Mouse (Mus musculus) retina, embryonic 14.5 days (tissue): ENCODE data around the gene Trip10.
"Not testable (repeated sequence)": the region's sequence is repeated elsewhere in the genome, so short reads cannot be mapped to it uniquely, and the experiment has no call there.

Source experiments
- DNase-seq: peaks from one replicate; pipeline ENCODE4 v3.0.0-alpha.2; 2015; ENCODE audit warnings: low spot score

The Trip10 gene

DNA sequence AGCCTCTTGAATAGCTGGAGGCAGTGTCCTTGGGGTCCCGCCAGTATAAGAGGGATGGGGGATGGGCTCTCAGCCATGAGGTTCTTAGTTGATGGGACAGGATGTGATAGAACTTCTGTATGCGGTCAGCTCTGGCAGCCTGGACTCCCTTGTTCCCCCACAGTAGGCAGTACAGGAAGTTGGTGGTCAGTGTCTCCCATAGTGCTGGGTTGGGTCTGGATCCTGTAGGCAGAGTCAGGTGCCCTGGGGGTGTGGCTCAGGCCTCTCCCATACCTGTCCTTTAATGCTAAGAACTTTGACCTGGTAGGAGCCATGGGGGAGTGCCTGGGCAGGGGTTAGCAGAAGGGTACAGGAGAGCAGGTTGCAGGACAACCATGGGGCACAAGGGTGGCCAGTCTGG lies 14.9 kb downstream of the Trip10 start:
- DNase-seq: no peak

DNA sequence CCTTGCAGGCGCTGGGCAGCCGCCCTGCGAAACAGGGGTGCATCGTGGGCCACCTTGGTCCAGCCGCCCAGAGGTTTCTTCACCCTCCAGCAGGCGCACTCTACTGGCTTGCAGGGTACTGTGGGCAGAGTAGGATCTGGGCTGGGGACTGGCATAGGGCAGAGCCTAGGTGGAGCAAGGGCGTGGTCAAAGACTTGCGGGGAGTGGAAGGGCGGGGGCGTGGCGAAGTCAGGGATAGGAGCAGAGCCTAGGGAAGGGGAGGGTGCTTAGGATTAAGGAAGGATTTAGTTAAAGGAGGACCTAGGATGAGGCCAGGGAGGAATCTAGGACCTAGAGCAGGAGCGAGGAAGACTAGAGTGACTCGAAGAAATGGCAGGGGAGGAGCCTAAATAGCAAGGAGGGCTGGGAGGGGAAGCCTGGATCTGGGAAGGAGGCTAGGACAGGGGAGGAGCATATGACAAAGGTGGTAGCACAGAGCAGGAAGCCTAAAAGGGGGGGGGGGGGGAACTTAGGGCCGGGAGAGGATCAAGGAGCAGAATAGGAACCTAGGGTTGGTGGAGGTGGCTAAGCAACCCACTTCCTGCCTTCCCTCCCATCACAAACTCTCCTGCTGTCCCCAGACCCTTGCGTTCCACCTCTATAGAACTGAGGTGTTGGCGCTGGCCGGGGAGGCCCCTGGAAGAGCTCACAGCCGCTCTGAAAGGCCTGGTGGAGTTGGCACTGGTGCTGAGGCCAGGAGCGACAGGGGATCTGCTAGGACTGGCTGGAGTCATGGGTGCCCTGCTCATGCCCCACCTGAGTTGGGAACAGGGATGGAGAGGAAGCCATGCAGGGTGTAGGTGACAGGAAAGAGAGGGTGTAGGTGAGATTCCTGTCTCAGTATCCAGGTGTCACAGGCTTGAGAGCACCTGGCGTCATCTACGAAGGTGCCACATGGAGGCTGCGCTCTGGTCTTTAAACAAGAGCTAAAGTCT lies 16.0 kb downstream of the Trip10 start:
- peak; percentile 22 for DNase-seq

DNA sequence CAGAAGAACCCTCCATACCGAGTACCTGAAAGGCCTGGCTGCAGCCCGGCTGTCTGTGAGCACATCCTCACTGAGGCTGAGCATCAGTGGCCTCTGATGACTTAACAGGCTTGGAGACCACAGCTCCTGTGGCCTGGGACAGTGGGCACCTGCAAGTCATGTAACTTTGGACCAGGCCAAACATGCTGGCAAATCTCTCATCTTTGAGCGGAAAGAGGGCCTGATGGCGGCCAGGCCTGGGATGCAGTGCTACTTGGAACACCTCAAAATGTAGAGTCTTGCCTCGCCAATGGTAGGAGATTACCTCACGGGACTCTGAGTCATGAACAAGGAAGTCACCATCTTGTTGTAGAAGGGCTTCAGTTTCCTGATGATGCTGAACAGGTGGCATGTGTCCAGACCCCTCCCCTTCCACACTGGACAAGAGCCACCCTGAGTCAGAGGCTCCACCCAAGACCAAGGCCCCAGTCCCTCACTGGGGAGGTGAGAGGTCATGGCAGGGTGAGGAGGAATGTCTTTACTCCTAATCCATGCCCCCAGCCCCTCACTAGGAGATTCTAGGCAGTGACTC lies 18.4 kb downstream of the Trip10 start:
- DNase-seq: no peak

DNA sequence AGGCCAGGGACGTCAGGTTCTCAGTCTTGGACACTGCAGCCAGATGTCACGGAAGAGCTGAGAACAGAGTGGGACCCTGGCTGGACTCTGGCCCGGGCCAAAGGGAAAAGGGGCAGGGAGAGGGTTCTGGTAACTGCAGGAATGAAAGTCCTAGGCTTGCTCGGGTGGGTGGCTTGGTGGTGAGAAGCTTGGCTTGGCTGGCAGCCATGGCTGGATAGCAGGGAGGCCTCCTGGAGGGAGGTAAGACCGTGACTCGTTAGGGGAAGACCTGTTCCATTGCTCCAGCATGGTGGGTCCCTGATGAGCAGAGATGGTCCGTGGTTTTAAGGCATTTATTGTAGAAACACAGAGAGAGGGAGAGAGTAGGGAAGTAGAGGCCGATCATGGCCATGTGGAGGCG lies 22.0 kb downstream of the Trip10 start:
- no peak for DNase-seq

DNA sequence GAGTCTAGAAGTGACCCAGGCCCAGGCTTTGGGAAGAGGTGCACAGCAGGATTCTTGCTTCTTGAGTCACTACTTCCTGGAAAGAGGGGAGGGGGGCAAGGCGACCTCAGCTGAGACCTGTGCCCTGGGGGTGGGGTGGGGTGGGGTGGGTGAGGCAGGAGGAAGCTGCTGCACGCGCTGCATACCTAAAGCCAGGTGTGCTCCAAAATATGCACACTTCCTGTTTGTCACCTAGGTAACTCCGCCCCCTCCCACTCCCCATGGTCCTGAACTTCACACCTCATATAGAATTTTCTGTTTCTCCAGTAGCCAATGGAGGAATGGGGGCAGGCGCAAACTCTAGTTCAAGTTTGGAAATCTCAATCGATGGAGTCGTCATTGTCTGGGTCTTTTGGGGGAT lies 24.6 kb downstream of the Trip10 start:
- DNase-seq: no peak

DNA sequence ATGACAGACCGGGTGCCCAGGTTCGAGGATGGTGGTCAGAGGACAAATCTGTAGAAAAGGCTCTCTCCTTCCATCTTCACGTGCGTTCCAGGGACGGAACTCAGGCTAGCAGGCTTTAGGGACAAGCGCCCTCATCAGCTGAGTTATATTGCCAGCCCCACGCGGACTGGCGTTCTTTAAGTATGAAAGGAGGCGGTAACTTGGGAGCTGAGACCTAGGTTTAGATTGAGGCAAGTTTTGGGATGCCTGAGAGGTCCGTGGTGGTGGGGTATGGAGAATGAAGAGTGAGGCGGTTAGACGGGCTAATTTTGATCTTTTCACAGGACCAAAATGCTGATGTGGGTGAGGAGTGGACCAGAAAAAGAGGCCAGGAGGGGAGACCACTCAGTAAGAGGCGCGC lies 25.4 kb downstream of the Trip10 start:
- DNase-seq: peak; percentile 21

DNA sequence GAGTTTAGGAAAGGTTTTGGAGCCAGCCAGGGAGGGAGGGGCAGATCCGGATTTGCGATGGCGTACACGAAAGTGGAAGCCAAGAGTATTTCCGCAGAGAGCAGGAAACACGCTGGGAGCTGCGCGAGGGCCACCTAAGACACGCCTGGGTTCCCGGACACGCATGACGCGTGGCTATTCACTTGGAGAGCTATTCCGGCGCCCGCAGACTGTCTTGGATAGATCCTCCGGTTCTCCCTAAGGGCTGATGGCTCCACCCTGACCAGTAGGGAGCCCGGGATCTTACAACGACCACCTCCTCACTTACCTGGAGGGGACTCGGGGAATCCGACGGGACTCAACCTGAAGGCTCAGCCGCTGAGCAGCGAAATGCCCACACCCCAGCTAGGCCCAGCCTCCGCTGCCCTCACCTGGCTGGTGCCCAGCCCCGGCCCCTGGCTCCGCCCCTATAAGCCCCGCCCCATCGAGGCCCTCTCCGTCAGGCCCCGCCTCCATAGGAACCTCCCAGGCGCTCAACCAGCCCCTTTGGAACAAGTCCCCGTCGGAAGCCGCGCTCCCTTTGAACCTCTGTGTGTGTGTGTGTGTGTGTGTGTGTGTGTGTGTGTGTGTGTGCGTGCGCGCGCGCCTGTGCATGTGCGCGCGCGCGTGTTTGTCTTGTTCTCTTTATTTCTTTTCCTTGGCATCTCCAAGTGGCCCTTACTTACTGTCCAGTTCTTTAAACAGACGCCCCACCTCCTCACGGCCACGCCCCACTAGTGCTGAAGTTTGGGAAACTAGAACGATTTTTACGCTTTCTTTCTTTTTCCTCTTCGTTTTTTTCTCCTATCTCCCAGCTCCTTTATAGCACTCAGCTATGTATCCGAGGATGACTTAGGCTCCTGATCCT lies 26.1 kb downstream of the Trip10 start:
- peak; percentile 72 for DNase-seq

DNA sequence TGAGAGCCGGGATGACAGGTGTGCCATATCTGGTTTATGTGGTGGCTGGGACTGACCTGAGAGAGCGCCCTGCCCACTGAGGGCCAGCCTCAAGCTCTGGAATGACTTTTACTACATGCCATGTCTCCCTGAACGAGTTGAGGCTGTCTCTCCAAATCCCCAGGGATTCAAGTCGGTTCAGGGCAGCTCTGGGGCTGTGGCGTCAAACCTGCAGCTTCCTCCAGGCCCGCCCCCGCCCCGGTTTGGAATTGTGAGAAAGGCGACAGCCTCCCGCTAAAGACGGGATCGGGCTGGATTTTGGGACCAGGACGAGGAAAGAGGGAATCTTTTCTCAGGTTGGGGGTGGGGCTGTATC lies 26.7 kb downstream of the Trip10 start:
- DNase-seq: peak; percentile 30

DNA sequence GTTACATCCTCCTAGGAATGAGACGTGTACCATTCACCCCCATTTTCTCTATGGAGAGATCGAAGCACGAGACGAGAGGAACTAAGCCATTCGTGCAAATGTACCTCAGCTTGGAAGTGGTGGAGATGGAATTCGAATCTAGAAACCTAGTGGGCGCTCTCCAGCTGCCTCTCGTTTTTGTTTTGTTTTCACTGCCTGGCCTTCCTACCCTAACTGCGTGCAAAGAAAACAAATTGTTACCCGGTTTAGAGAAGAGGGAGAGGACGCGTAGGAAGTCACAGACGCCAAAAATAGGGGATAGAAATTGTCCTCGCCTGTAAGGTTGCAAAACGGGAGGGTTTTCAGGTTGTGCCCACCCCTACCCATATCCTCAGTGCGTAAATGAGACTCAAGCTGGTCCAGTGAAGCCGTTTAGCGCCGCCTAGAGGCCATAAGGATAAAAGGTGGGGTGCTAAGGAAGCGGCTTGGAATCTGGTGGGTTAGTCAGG lies 27.4 kb downstream of the Trip10 start:
- DNase-seq: peak; percentile 93

DNA sequence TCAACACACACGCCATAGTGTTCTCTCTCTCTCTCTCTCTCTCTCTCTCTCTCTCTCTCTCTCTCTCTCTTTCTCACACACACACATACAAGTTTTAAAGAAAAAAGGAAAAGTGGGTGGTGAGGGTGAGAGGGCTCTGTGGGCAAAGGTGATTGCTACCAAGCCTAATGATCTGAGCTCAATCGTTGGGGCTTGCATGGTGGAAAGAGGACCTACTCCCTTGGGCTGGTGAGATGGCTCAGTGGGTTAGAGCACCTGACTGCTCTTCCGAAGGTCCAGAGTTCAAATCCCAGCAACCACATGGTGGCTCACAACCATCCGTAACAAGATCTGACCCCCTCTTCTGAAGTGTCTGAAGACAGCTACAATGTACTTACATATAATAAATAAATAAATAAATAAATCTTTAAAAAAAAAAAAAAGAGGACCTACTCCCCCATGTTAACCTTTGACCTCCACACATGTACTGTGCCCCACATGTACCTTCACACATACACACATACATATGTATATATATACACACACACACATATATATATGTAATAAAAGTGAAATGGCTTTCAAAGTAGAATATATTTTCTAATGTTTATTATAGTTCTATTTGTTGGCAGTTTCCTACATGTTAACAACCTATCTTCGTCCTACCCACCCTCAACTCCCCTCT lies 28.5 kb downstream of the Trip10 start:
- not testable (repeated sequence) for DNase-seq

DNA sequence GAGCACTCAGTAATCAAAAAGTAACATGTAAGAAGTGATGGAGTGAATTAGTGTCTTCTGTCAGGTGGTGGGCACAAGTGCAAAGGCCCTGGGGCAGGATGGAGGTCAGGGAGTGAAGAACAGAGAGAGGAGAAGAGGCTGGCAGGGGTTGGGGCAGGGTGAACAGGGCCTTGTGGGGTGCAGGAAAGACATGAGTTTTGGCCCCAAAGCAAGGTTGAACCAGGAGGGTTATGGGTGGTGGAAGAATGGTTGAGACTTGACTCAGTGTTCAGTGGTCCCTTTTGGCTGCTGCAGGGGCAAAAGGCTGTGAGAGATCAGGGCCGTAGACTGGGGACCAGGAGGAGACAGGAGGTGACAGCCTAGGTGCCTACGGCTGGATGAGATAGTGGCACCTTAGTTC lies 29.3 kb downstream of the Trip10 start:
- no peak for DNase-seq

DNA sequence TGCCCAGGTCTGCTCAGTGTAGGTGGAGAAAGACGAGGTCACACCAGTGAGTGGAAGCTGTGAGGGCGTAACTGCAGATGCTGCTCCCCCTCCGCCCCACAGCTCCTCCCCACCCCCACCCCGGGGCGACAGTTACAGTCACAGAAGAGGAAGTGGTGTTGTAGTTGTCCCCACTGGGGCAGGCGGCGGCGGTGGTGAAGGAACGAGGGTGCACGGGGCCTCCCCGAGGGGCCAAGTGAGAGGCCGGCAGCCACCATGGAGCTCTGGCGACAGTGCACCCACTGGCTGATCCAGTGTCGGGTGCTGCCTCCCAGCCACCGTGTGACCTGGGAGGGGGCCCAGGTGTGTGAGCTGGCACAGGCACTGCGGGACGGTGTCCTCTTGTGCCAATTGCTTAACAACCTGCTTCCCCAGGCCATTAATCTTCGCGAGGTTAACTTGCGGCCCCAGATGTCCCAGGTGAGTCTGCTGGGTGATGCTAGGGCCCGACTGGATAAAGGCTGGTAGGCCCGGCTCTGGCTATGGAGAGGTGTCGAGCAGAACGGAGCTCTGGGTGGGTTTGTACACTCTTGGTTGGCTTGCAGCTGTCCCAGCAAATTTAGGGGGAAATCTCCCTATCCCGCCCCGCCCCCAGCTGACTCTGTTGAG lies 29.8 kb downstream of the Trip10 start, which contains the start of gene Vav1:
Vav1 (plus strand) TSS at position 158 of the 648 bp plus-strand sequence.
- DNase-seq: no peak

DNA sequence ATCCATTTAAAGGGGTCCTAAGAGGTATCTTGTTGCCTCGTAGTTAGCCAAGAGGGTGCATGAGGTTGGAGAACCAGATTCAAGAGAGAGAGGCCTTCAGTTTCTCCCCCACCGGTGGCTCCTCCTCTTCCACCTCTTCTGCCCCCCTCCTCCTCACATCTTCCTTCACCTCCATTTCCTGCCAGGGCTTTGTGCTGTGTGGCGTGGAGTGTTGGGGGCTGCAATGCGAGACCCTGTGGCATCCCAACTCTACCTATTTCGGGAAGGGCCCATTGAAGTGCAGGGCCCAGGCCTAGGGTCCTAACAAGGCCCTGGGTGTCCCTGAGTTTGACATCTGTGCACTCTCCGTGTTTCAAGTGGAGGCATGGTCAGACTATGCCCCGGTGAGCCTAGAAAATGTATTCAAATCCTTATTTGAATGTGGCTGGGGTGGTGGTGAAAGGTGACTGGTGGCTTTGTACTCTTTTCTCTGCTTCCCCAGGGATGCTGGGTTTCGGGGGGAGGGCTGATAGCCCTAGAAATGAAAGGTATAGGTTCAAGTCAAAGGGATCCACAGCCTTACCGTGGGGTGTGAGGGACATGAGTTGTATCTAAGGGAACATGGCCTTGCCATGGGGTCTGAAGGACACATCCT lies 30.5 kb downstream of the Trip10 start:
- DNase-seq: no peak

DNA sequence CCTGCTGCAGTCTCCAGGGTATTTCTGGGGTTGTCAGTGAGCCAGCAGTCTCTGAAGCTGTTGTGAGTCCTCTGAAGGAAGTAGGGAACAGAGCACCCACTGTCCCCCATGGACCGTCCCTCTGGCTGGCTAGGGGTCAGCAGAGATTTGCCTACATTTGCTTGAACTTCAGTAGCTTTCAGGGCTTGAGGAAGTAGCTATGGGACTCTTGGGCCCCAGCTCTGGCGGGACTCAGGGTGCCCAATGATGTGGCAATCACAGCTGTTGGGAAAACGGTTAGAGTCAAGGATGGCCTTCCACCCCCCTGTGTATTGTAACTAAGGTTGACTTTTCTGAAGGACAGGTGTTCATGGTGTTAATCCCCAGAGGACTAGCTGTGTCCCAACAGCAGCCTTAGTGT lies 31.2 kb downstream of the Trip10 start:
- DNase-seq: no peak

DNA sequence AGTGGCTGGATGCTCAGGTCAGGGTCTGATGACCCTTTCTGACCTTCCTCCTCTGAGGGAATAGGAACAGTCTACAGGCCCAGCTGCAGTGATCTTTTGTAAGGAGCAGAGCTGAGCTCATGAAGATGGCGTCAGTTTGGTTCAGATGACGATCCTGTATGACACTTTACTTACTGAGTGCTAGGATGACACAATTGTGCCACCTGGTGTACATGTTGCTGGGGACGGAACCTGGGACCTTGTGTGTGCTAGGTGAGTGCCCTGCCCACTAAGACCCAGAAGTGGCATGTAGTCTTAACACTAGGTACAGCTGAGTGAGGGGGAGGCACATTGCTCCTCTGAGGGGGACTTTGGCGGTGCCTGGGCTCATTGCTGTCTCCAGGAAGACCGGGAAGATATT lies 34.7 kb downstream of the Trip10 start:
- DNase-seq: no peak

DNA sequence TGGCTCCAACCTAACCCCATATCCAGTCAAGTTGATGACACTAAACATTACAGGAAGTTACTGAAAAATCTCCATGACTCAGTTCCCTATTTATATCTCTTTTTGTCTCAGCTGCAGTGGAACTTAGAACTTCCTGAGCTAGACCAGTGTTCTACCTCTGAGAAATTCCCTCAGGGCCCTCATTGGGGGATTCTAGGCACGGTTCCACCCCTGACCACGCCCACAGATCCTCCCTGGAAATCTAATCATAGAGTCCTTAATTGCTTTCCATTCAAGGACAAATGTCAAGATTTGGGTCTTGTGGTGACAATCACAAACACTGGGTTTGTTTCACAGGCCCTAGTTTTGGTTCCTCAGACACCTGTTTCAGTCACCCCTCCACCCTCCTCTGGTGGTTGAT lies 35.8 kb downstream of the Trip10 start:
- no peak for DNase-seq

DNA sequence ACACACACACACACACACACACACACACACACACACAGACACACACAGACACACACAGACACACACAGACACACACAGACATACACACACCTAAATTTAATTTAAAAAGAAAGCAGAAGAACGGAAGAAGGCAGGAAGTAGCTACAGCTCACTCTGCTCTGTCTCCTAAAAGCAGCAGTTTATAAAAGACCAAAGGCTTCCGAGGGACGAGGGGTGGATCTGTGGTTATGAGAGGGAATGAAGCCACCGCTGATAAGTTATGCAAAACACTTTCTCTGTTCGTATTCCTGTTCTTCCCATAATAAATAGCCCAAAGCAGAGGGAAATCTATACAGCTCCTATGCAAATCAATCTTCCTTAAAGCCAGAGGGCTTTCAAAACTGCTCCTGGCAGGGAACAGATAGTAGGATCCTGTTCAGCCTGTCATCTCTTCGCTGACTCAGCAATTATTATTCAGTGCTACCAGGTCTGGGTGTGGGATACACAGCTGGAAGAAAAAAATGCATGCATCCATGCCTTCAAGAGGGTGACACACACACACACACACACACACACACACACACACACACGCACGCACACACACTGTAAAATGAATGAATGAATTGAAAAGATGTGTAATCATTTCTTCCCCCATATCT lies 37.6 kb downstream of the Trip10 start:
- no peak for DNase-seq

DNA sequence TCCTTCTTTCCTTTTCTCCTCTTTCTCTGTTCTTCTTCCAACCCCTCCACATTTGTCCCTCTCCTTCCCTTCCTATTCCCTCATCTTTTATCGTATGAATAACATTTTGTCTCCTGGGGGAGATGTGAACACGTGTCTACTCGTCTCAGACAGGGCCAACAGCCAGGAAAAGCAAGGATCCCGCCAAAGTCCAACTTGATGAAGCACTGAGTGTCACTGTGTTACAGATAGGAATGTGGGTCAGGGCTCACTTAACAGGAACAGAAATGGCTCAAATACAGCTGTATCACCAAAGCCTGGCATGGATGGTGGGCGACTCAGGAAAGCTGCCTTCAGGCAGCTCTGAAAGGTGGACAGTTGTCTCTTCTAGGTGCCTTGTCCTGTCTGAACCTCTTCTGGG lies 40.0 kb downstream of the Trip10 start:
- no peak for DNase-seq

DNA sequence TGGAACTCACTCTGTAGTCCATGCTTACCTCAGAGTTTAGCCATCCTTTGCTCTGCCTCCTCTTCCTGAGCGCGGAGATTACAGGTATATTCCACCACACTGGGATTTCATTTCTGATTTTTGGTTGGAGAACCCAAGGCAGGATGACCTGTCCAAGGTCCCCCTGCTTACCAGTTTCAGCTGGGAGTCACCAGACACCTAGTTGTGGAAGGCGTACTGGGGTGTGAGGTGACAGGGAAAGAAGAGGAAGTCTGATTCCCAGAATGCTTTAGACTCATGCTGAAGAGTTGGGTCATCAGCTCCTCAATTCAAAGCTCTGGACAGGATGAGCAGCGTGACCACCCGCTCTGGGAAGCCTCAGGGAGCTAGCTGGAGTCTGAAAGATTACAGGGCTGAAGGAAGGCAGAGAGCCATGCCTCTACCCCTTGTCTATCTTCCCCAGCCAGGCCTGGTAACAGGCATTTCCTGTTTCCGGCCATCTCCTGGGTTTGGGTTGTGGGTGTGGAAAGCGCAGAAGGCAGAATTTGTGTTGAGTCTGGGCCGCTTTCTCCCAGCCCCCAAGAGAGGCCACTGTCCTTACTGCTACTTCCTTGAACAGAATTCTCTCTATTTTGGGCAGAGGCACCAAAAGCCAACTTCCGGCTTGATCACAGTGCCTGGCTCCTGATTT lies 40.9 kb downstream of the Trip10 start:
- DNase-seq: no peak

DNA sequence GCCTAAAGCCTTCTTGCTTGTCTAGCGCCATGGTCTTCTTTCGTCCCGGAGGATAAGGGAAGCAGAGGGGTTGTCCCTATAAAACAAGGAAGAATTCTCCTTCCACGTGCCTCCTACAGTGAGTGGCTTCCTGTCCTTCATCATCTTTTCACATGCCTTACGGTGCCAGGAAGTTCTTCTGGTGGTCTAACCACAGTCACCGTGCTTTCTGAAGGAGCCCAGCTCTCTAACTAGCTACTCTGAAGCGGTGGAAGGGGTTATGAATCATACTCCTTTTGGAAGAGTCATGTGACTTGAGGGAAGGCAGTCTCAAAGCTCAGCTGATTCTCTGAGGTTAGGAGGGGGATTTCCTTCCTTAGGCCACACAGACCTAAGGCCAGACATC lies 41.4 kb downstream of the Trip10 start:
- DNase-seq: no peak
